Mouse (Mus musculus) megakaryocyte, adult 5-6 weeks (primary cell): ENCODE measurements around the gene Tnik. TPM values are rescaled to one million over a fixed set of nuclear protein-coding genes. Genes with fewer than 3 reads are reported as not detected.

Experiments used
- ATAC-seq: 2 replicates; pipeline ENCODE4 v1.8.0; 2016; ENCODE audit warnings: mild to moderate bottlenecking, inconsistent platforms; ENCODE audit not compliant: poor library complexity, severe bottlenecking
- total RNA-seq, 2 experiments: library from RNA; stranded (forward) in 1 of 2; stranded (reverse) in 1 of 2; fragments of 153-499, 151-499 nt in 1 of 2; fragments of 221-1000, 200-1000 nt in 1 of 2; gene quantifications; 2 replicates each; pipeline versions ENCODE4 v1.2.3 to v1.2.4; 2015 to 2017

Tnik gene
- total RNA-seq, 2 experiments from 2014 or later = 2.7 to 6.4 TPM

GRCm38 (mm10) chr3:28345961-28346360, 82.9 kb downstream of the Tnik start:
- ATAC-seq = no peak

GRCm38 (mm10) chr3:28346476-28346875, 83.5 kb downstream of the Tnik start:
- ATAC-seq = no peak

- no peak for ATAC-seq
Observed at GRCm38 (mm10) chr3:28348746-28349145, 85.7 kb downstream of the Tnik start.

GRCm38 (mm10) chr3:28350147-28350801, 87.3 kb downstream of the Tnik start:
- ATAC-seq = no peak

- no peak for ATAC-seq
Observed at GRCm38 (mm10) chr3:28358391-28358790, 95.4 kb downstream of the Tnik start.

- no peak for ATAC-seq
Observed at GRCm38 (mm10) chr3:28359138-28359537, 96.1 kb downstream of the Tnik start.

GRCm38 (mm10) chr3:28361056-28361455, 98.0 kb downstream of the Tnik start:
- no peak for ATAC-seq

GRCm38 (mm10) chr3:28363441-28364125, 100.6 kb downstream of the Tnik start:
- ATAC-seq = no peak

GRCm38 (mm10) chr3:28368746-28369145, 105.7 kb downstream of the Tnik start:
- ATAC-seq = no peak

- no peak for ATAC-seq
Observed at GRCm38 (mm10) chr3:28369266-28369665, 106.3 kb downstream of the Tnik start.

- ATAC-seq = no peak
Observed at GRCm38 (mm10) chr3:28369698-28370097, 106.7 kb downstream of the Tnik start.

- ATAC-seq = no peak
Observed at GRCm38 (mm10) chr3:28371583-28371982, 108.6 kb downstream of the Tnik start.

GRCm38 (mm10) chr3:28372459-28372858, 109.4 kb downstream of the Tnik start:
- no peak for ATAC-seq

- no peak for ATAC-seq
Observed at GRCm38 (mm10) chr3:28374738-28375510, 111.9 kb downstream of the Tnik start.

- no peak for ATAC-seq
Observed at GRCm38 (mm10) chr3:28380224-28380623, 117.2 kb downstream of the Tnik start.

GRCm38 (mm10) chr3:28383526-28384126, 120.6 kb downstream of the Tnik start:
- no peak for ATAC-seq

GRCm38 (mm10) chr3:28385199-28385975, 122.4 kb downstream of the Tnik start:
- ATAC-seq = no peak

GRCm38 (mm10) chr3:28388540-28388939, 125.5 kb downstream of the Tnik start:
- no peak for ATAC-seq

- ATAC-seq = no peak
Observed at GRCm38 (mm10) chr3:28390183-28390582, 127.2 kb downstream of the Tnik start.

- ATAC-seq = no peak
Observed at GRCm38 (mm10) chr3:28392542-28392941, 129.5 kb downstream of the Tnik start.

GRCm38 (mm10) chr3:28398781-28399180, 135.8 kb downstream of the Tnik start:
- ATAC-seq = no peak
